Mouse (Mus musculus) midbrain, embryonic 15.5 days (tissue): ENCODE data around the gene Prickle3. TPM values are rescaled to one million over a fixed set of nuclear protein-coding genes. Genes with fewer than 3 reads are reported as not detected.
A peak's percentile ranks its signal among the peaks of the same experiment; 100 is the strongest.

Experiments used
- ATAC-seq: fragments of 200-750 bp; cut with Nextera tagmentation; replicated peaks from 2 replicates; pipeline ENCODE4 v1.8.0; 2017; ENCODE audit warnings: moderate TSS enrichment
- H3K27ac ChIP-seq: fragments of 300-500 bp; sonication (generic); 2 replicates; pipeline ENCODE4 v1.5.1; 2015; ENCODE audit warnings: mild to moderate bottlenecking, inconsistent platforms
- H3K27me3 ChIP-seq: fragments of 300-500 bp; sonication (generic); replicated peaks from 2 replicates; pipeline ENCODE4 v1.6.1; 2015; ENCODE audit warnings: inconsistent platforms
- H3K36me3 ChIP-seq: fragments of 300-500 bp; sonication (generic); replicated peaks from 2 replicates; pipeline ENCODE4 v1.6.1; 2015; ENCODE audit warnings: inconsistent platforms
- H3K4me1 ChIP-seq: fragments of 300-500 bp; sonication (generic); 2 replicates; pipeline ENCODE4 v1.6.1; 2015; ENCODE audit warnings: inconsistent platforms
- H3K4me2 ChIP-seq: fragments of 300-500 bp; sonication (generic); 2 replicates; pipeline ENCODE4 v1.6.1; 2015; ENCODE audit warnings: inconsistent platforms, mild to moderate bottlenecking, moderate library complexity
- H3K4me3 ChIP-seq: fragments of 300-500 bp; sonication (generic); 2 replicates; pipeline ENCODE4 v1.5.1; 2015; ENCODE audit warnings: mild to moderate bottlenecking, inconsistent platforms
- H3K9ac ChIP-seq: fragments of 300-500 bp; sonication (generic); 2 replicates; pipeline ENCODE4 v1.6.1; 2015; ENCODE audit warnings: mild to moderate bottlenecking, inconsistent platforms
- H3K9me3 ChIP-seq: fragments of 300-500 bp; sonication (generic); 2 replicates; pipeline ENCODE4 v1.6.1; 2016; ENCODE audit warnings: inconsistent platforms
- WGBS: fragments of 180-500 bp; shearing (Covaris S2); methylation state at CpG from one replicate; pipeline ENCODE4 v1.1.7; 2015; ENCODE audit warnings: mixed read lengths; 5-methylcytosine and 5-hydroxymethylcytosine counted together
- polyA plus RNA-seq: library from polyadenylated mRNA; unstranded; fragments of >200 nt; fragmentation: Nextera tagmentation; extraction: Ambion mirVana; gene quantifications from 2 replicates; pipeline ENCODE4 v1.2.1, GENCODE M21; 2015

Prickle3 gene
- polyA plus RNA-seq, 1 experiment from 2014 or later: 1.7 TPM

GRCm38 (mm10) chrX:7658031-7658784, 1.1 kb downstream of the Prickle3 start:
- no peak overlapping the region; the same call in 1 of the 2 replicates for H3K4me2 ChIP-seq
- H3K36me3 ChIP-seq: no peaks in the 10 kb centered on the region
- no peaks in the 10 kb centered on the region; the same call in 1 of the 2 replicates for H3K4me1 ChIP-seq
- no peaks in the 10 kb centered on the region for H3K9me3 ChIP-seq
- no peak overlapping the region for H3K4me3 ChIP-seq
- no peak overlapping the region for H3K9ac ChIP-seq
- no peaks in the 10 kb centered on the region for H3K27me3 ChIP-seq
- ATAC-seq: 0 out of 2 replicates have a peak, but pooled peaks have one; percentile 4
- WGBS: 35% methylated on average over 15 of the region's 15 CpGs
- no peak overlapping the region for H3K27ac ChIP-seq

GRCm38 (mm10) chrX:7658785-7659589, 1.9 kb downstream of the Prickle3 start:
- H3K36me3 ChIP-seq: no peaks in the 10 kb centered on the region
- ATAC-seq: 0 out of 2 replicates have a peak, but pooled peaks have one; percentile 20
- WGBS: 63% methylated on average over 11 of the region's 11 CpGs
- no peaks in the 10 kb centered on the region for H3K27me3 ChIP-seq
- no peak overlapping the region for H3K4me2 ChIP-seq
- no peaks in the 10 kb centered on the region for H3K9me3 ChIP-seq
- no peak overlapping the region for H3K9ac ChIP-seq
- H3K4me1 ChIP-seq: no peaks in the 10 kb centered on the region; the same call in 1 of the 2 replicates
- no peak overlapping the region for H3K4me3 ChIP-seq
- no peak overlapping the region for H3K27ac ChIP-seq

DNA sequence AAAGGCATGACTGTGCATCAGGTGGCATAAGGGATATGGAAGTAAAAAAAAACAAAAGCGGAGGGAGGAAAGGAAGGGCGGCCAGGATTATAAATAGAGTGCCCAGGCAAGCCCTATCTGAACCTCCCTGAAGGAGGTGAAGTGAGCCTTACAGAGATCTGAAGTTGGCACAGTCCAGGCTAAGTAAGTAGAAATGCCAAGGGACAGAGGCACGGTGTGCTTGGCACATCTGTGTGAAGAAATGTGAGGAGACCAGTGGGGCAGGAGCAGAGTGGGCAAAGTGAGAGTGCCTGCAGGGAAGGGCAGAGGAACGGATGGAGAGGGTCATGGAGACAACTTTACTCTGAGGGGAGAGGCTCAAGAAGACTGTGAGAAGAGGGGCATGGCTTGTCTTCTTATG, 4.0 kb downstream of the Prickle3 start:
- H3K9me3 ChIP-seq: no peaks in the 10 kb centered on the region
- H3K9ac ChIP-seq: no peak overlapping the region
- no peak for ATAC-seq
- no peaks in the 10 kb centered on the region; the same call in 1 of the 2 replicates for H3K4me1 ChIP-seq
- no peaks in the 10 kb centered on the region for H3K27me3 ChIP-seq
- no peak overlapping the region for H3K4me3 ChIP-seq
- 79% methylated on average over 4 of the region's 4 CpGs for WGBS
- H3K27ac ChIP-seq: no peak overlapping the region
- H3K4me2 ChIP-seq: no peak overlapping the region
- H3K36me3 ChIP-seq: no peaks in the 10 kb centered on the region

DNA sequence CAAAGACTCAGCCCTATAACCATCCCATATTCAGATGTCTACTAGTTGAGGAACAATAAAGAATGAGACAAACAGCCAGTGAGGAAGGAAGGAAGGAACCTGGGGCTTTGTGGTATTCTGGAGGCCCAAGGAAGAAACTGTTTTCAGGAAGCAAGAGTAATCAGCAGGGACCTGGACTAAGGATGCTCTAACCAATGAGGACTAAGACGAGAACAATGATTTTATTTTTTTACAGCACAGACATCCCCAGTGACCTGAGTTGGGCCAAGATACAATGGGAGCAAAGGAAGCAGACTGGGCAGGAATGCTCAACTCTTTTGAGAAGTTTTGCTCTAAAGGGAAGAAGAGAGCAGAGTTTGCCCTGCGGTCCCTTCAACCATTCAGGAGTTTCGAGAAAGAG, 5.9 kb downstream of the Prickle3 start:
- no peak overlapping the region for H3K4me3 ChIP-seq
- H3K27ac ChIP-seq: no peak overlapping the region
- 72% methylated on average over 3 of the region's 3 CpGs for whole genome bisulfite sequencing
- no peaks in the 10 kb centered on the region for H3K9me3 ChIP-seq
- no peak overlapping the region for H3K4me2 ChIP-seq
- no peaks in the 10 kb centered on the region for H3K27me3 ChIP-seq
- H3K36me3 ChIP-seq: no peaks in the 10 kb centered on the region
- ATAC-seq: no peak
- no peaks in the 10 kb centered on the region for H3K4me1 ChIP-seq
- no peak overlapping the region for H3K9ac ChIP-seq

DNA sequence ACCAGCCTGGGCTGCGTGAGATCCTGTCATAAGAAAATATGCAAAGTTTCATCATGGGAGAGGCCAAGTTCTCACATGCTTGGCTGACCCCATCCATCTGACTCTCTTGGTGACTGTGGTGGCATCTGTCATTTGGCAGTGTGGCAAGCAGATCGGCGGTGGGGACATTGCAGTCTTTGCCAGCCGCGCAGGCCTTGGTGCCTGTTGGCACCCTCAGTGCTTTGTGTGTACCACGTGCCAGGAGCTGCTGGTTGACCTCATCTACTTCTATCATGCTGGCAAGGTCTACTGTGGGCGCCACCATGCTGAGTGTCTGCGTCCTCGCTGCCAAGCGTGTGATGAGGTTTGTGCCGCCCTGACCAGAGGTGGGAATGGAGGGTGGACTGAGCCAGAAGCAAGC, 7.7 kb downstream of the Prickle3 start:
- WGBS: 85% methylated on average over 11 of the region's 11 CpGs
- H3K4me1 ChIP-seq: no peaks in the 10 kb centered on the region
- H3K4me3 ChIP-seq: no peak overlapping the region
- no peaks in the 10 kb centered on the region for H3K36me3 ChIP-seq
- H3K4me2 ChIP-seq: no peak overlapping the region
- no peak overlapping the region for H3K27ac ChIP-seq
- H3K9me3 ChIP-seq: no peaks in the 10 kb centered on the region
- no peaks in the 10 kb centered on the region for H3K27me3 ChIP-seq
- H3K9ac ChIP-seq: no peak overlapping the region
- ATAC-seq: no peak

- Histone ChIP-seq H3K4me1 (no peaks in the 10 kb centered on the region), H3K36me3 (no peaks in the 10 kb centered on the region), H3K27ac (no peak overlapping the region), H3K4me3 (no peak overlapping the region), H3K9ac (no peak overlapping the region), H3K4me2 (no peak overlapping the region), H3K27me3 (no peaks in the 10 kb centered on the region), H3K9me3 (no peaks in the 10 kb centered on the region)
- 76% methylated on average over 21 of the region's 21 CpGs for WGBS
- ATAC-seq: no peak
These were observed 8.9 kb downstream of the Prickle3 start for GRCm38 (mm10) chrX:7665739-7666502.

GRCm38 (mm10) chrX:7670390-7670881, 13.4 kb downstream of the Prickle3 start:
- peak; percentile 68 for ATAC-seq
- Histone ChIP-seq H3K36me3 (no peaks in the 10 kb centered on the region), H3K4me1 (no peaks in the 10 kb centered on the region; the same call in 1 of the 2 replicates), H3K27ac (no peak overlapping the region), H3K4me3 (peak overlapping the region; percentile 34), H3K27me3 (no peaks in the 10 kb centered on the region; the same call in 1 of the 2 replicates), H3K4me2 (peak overlapping the region; percentile 46), H3K9me3 (no peaks in the 10 kb centered on the region), H3K9ac (no peak overlapping the region)
- WGBS: 16% methylated on average over 17 of the region's 19 CpGs

GRCm38 (mm10) chrX:7670921-7671623, 14.0 kb downstream of the Prickle3 start, which contains the start of gene Plp2:
Gene Plp2, minus strand, starts transcription at chrX:7671390.
- no peaks in the 10 kb centered on the region for H3K9me3 ChIP-seq
- peak within 1 kb of the TSS; percentile 32; the same call in 1 of the 2 replicates for H3K9ac ChIP-seq
- ATAC-seq: peak; percentile 17; the same call in 1 of the 2 replicates
- no peaks in the 10 kb centered on the region for H3K36me3 ChIP-seq
- 28% methylated on average over 36 of the region's 36 CpGs for WGBS
- H3K27ac ChIP-seq: no peak within 1 kb of the TSS
- peak within 1 kb of the TSS; percentile 34 for H3K4me3 ChIP-seq
- no peaks in the 10 kb centered on the region; the same call in 1 of the 2 replicates for H3K27me3 ChIP-seq
- peak within 1 kb of the TSS; percentile 46 for H3K4me2 ChIP-seq
- no peaks in the 10 kb centered on the region; the same call in 1 of the 2 replicates for H3K4me1 ChIP-seq

DNA sequence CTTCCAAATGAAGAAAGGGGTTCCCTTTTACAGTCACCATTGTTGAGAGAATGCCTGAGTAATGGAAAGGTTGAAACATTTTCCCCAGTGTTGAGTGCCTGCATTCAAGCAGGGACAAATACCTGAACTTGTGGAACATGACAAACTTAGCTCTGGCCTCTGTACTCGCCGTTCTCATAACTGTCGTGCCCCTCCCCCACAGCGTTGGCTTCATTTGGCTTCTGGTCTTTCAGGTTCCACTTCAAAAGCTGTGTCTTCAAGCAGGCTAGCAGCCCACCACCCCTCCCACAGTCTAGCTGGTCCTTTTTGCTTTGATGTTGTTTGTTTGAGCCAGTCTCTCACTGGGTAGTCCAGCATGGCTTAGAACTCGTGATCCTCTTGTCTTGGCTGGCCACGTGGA, 15.7 kb downstream of the Prickle3 start:
- no peak for ATAC-seq
- H3K4me2 ChIP-seq: no peak overlapping the region
- H3K27ac ChIP-seq: no peak overlapping the region
- no peaks in the 10 kb centered on the region for H3K36me3 ChIP-seq
- H3K9me3 ChIP-seq: no peaks in the 10 kb centered on the region
- no peaks in the 10 kb centered on the region; the same call in 1 of the 2 replicates for H3K27me3 ChIP-seq
- H3K4me1 ChIP-seq: no peaks in the 10 kb centered on the region; the same call in 1 of the 2 replicates
- no peak overlapping the region for H3K4me3 ChIP-seq
- no peak overlapping the region for H3K9ac ChIP-seq
- 59% methylated on average over 6 of the region's 6 CpGs for WGBS

DNA sequence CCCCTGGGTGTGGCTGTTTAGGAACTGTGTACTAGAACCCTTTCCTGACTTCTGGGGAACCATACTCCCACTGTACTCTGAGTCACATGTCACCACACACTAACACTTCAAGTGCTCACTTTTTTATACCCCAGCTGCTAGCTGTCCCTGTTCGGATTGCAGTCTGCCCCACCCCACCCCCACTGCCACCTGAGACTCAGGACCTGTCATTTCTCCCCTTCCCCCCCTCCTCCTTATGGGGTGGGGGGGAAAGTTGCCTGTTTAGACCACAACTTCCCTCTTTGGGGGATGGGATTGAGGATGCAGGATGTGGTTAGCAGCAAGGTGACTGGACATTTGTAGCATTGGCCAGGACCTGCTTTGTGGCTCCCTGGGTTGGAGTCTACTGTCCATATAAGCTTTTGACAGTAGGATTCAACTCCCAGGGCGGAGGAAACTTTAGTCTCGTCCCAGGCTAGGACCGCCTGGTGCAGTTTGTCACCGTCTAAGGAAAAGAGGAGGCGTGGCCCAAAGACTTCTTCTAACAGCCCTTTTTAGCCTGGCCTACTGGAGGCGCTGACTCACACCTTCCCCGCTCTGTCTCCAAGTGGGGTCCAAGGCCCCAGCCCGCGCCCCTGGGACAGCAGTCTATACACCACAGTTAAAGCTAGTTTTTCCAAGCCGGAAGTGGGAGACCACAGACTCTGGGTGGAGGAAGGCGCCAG, 16.7 kb downstream of the Prickle3 start:
- no peaks in the 10 kb centered on the region for H3K36me3 ChIP-seq
- WGBS: 47% methylated on average over 12 of the region's 12 CpGs
- no peak overlapping the region for H3K4me2 ChIP-seq
- H3K27ac ChIP-seq: no peak overlapping the region
- H3K27me3 ChIP-seq: no peaks in the 10 kb centered on the region; the same call in 1 of the 2 replicates
- no peaks in the 10 kb centered on the region; the same call in 1 of the 2 replicates for H3K4me1 ChIP-seq
- no peaks in the 10 kb centered on the region for H3K9me3 ChIP-seq
- ATAC-seq: no peak
- H3K9ac ChIP-seq: no peak overlapping the region
- no peak overlapping the region for H3K4me3 ChIP-seq
